ENCODE assay signal across 8 mouse cellular contexts in genomic region chr10:62578338-62579100, GRCm38 (mm10). TPM values are rescaled to one million over a fixed set of nuclear protein-coding genes. Genes with fewer than 3 reads are reported as not detected.
A peak's percentile ranks its signal among the peaks of the same experiment; 100 is the strongest.
DNase-seq lines count a peak whose midpoint lies in the region; ATAC-seq and TF ChIP-seq lines count a peak whose summit lies in the region.

Gene Kif1bp (minus strand): TSS chr10:62578457.

- peak within 1 kb of the TSS; percentile 90 for H3K9ac ChIP-seq in kidney, embryonic 14.5 days (ENCODE audit: low read depth, low read length)
- peak within 1 kb of the TSS; percentile 76 for H3K9ac ChIP-seq in limb, embryonic 15.5 days

- no peaks in the 10 kb centered on the region for H3K9me3 ChIP-seq in kidney, embryonic 14.5 days (ENCODE audit: control insufficient read depth, low read length)
- no peaks in the 10 kb centered on the region for H3K9me3 ChIP-seq in limb, embryonic 15.5 days

- no peak for TF ChIP-seq POLR2A in bone marrow macrophage, adult 2 months (IDR thresholded peaks at IDR 0.05; ENCODE audit: borderline replicate concordance, low read depth, low read length)
- peak; percentile 96 for TF ChIP-seq POLR2A in embryonic fibroblast, embryonic 13.5 days (IDR thresholded peaks at IDR 0.05; ENCODE audit: low read depth, low read length)

- H3K4me1 ChIP-seq in bone marrow macrophage, adult 2 months (ENCODE audit: control insufficient read depth, insufficient read depth, low read length), result peaks cover 5% of the 10 kb centered on the region
- H3K4me1 ChIP-seq in embryonic fibroblast, embryonic 13.5 days (ENCODE audit: control insufficient read depth, insufficient read depth, low read length), result peaks cover 4% of the 10 kb centered on the region; the same call in 1 of the 2 replicates
- H3K4me1 ChIP-seq in kidney, embryonic 14.5 days (ENCODE audit: control insufficient read depth, insufficient read depth, low read length), result peaks cover 7% of the 10 kb centered on the region; the same call in 1 of the 2 replicates
- peaks cover 15% of the 10 kb centered on the region for H3K4me1 ChIP-seq in limb, embryonic 15.5 days

- 7% methylated on average over 33 of the region's 33 CpGs for WGBS in kidney, embryonic 14.5 days
- WGBS in limb, embryonic 15.5 days, result 5% methylated on average over 33 of the region's 33 CpGs

- TF ChIP-seq CTCF in bone marrow macrophage, adult 2 months (IDR thresholded peaks at IDR 0.05; ENCODE audit: low read depth, low read length), result no peak
- TF ChIP-seq CTCF in embryonic fibroblast, embryonic 13.5 days (IDR thresholded peaks at IDR 0.05; ENCODE audit: borderline replicate concordance, insufficient read depth, low read length), result no peak

- peak within 1 kb of the TSS; percentile 89 for H3K4me3 ChIP-seq in bone marrow macrophage, adult 2 months (ENCODE audit: insufficient read depth, low read length)
- H3K4me3 ChIP-seq in embryonic fibroblast, embryonic 13.5 days (ENCODE audit: insufficient read depth, low read length), result peak within 1 kb of the TSS; percentile 71
- peak within 1 kb of the TSS; percentile 87 for H3K4me3 ChIP-seq in kidney, embryonic 14.5 days (ENCODE audit: low read length)
- peak within 1 kb of the TSS; percentile 96 for H3K4me3 ChIP-seq in limb, embryonic 15.5 days

- DNase-seq in A20 (ENCODE audit: low read depth, low spot score), result peak; percentile 97
- peak; percentile 98 to 99 for DNase-seq in heart, adult 9 months (ENCODE audit: low spot score in 2 of 2)
- DNase-seq in monocyte, adult 2 months (ENCODE audit: low read depth in 1 of 2, low spot score in 2 of 2), result peak; percentile 90
- DNase-seq in spleen, postnatal 36 days (ENCODE audit: low spot score in 2 of 2), result peak; percentile 97

- H3K27me3 ChIP-seq in kidney, embryonic 14.5 days (ENCODE audit: control insufficient read depth, insufficient read depth, low read length), result no peaks in the 10 kb centered on the region
- no peaks in the 10 kb centered on the region for H3K27me3 ChIP-seq in limb, embryonic 15.5 days

- peak within 1 kb of the TSS; percentile 86 for H3K4me2 ChIP-seq in kidney, embryonic 14.5 days (replicated peaks; ENCODE audit: low read depth, low read length)
- H3K4me2 ChIP-seq in limb, embryonic 15.5 days, result peak within 1 kb of the TSS; percentile 82

- peaks cover 53% of the 10 kb centered on the region for H3K36me3 ChIP-seq in kidney, embryonic 14.5 days (ENCODE audit: control insufficient read depth, insufficient read depth, low read length)
- H3K36me3 ChIP-seq in limb, embryonic 15.5 days, result peaks cover 48% of the 10 kb centered on the region

- H3K27ac ChIP-seq in bone marrow macrophage, adult 2 months (ENCODE audit: insufficient read depth, low read depth, low read length), result peak within 1 kb of the TSS; percentile 40; the same call in 1 of the 2 replicates
- H3K27ac ChIP-seq in embryonic fibroblast, embryonic 13.5 days (ENCODE audit: insufficient read depth, low read length), result no peak within 1 kb of the TSS
- H3K27ac ChIP-seq in kidney, embryonic 14.5 days (ENCODE audit: low read depth, low read length), result no peak within 1 kb of the TSS
- peak within 1 kb of the TSS; percentile 80 for H3K27ac ChIP-seq in limb, embryonic 15.5 days

- ATAC-seq in kidney, embryonic 14.5 days (ENCODE audit: low FRiP score, low TSS enrichment), result peak; percentile 99
- ATAC-seq in limb, embryonic 15.5 days (ENCODE audit: insufficient number of reproducible peaks, low FRiP score, low TSS enrichment, low read depth), result peak; percentile 99

RNA-seq across cellular contexts. Expression of gene Kif1bp, which starts in this region (rescaled TPM):
- polyA plus RNA-seq in bone marrow macrophage, adult 2 months (2012; ENCODE audit: insufficient read depth, insufficient read length, missing spikeins), result 36.9 and 40.0 TPM in 2 replicates
- polyA plus RNA-seq in embryonic fibroblast, embryonic 13.5 days (2011; ENCODE audit: insufficient read length, low read depth, missing spikeins), result 34.4 and 37.0 TPM in 2 replicates
- polyA plus RNA-seq in kidney, embryonic 14.5 days (2014; fragmentation: Nextera tagmentation; extraction: Ambion mirVana), result 32.4 and 41.5 TPM in 2 replicates
- polyA plus RNA-seq in limb, embryonic 15.5 days (2015; fragmentation: Nextera tagmentation; extraction: Ambion mirVana), result 31.9 and 36.9 TPM in 2 replicates

Comparison
In these comparisons a context has a peak if more than half of its experiments do, and no peak if none do; other contexts are left out.
1. H3K27ac ChIP-seq: peak in bone marrow macrophage, adult 2 months (single experiment) and limb, embryonic 15.5 days (single experiment); none in embryonic fibroblast, embryonic 13.5 days (single experiment) and kidney, embryonic 14.5 days (single experiment).
2. Peak in every context shown above with its lines, with median percentiles within 50 percentile points of each other: DNase-seq and H3K4me3 ChIP-seq.